Mouse (Mus musculus): Measurements from ENCODE around the gene Nrxn3. TPM values are rescaled to one million over a fixed set of nuclear protein-coding genes. Genes with fewer than 3 reads are reported as not detected.

The Nrxn3 gene
- polyA plus RNA-seq, 1 experiment from 2014 or later: 2.2 TPM

DNA sequence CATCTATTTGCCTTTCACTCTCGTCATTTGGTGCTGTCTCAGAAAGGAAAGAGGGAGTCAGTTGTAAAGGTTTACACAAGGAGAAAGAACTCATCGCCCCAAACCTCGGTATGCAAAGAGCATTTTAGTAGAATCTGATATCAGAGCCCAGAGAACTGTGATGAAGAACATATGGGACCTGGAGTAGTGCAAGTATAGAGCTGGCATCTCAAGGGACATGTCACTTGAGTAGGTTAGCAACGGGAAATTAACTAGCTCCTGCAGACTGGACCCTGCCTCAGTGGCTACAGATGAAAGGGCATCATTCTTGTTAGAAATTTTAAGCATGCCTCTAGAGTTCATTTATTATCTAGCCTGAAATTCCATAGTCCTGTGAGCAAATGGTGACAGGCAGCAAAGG is 1099.5 kb downstream of the Nrxn3 start:
- Histone ChIP-seq H3K36me3 (no peaks in the 10 kb centered on the region), H3K4me1 (replicated peaks) (no peaks in the 10 kb centered on the region), H3K9me3 (replicated peaks) (no peaks in the 10 kb centered on the region), H3K4me3 (no peak overlapping the region), H3K4me2 (no peak overlapping the region), H3K9ac (no peak overlapping the region), H3K27me3 (replicated peaks) (no peaks in the 10 kb centered on the region), H3K27ac (ENCODE audit: poor library complexity, severe bottlenecking) (no peak overlapping the region)
- no peak for ATAC-seq (ENCODE audit: insufficient number of reproducible peaks, low FRiP score)
- 54% methylated on average over 4 of the region's 4 CpGs for WGBS

DNA sequence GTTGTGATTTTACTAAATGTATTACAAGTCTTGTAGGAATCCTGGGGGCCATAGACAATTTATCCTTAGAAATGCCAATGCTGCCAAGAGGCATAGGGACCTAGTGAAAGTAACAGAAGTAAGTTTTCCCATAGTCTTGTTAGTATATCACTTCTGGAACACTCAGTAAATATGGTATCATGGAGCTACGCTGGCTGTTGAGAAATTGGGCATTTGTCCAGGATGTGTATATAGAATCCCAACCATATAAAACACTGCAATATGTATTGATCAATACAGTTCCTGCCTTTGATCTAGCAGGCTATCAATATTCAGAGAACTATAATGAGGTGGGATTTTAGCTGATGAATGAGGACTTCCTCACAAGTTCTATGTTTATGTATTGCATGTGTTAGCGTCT is 1107.3 kb downstream of the Nrxn3 start:
- Histone ChIP-seq H3K9ac (no peak overlapping the region), H3K4me2 (no peak overlapping the region), H3K4me1 (replicated peaks) (no peaks in the 10 kb centered on the region), H3K27ac (ENCODE audit: poor library complexity, severe bottlenecking) (no peak overlapping the region), H3K27me3 (replicated peaks) (no peaks in the 10 kb centered on the region), H3K36me3 (no peaks in the 10 kb centered on the region), H3K4me3 (no peak overlapping the region), H3K9me3 (replicated peaks) (no peaks in the 10 kb centered on the region)
- no peak for ATAC-seq (ENCODE audit: insufficient number of reproducible peaks, low FRiP score)
- WGBS: 83% methylated on average over 2 of the region's 2 CpGs

DNA sequence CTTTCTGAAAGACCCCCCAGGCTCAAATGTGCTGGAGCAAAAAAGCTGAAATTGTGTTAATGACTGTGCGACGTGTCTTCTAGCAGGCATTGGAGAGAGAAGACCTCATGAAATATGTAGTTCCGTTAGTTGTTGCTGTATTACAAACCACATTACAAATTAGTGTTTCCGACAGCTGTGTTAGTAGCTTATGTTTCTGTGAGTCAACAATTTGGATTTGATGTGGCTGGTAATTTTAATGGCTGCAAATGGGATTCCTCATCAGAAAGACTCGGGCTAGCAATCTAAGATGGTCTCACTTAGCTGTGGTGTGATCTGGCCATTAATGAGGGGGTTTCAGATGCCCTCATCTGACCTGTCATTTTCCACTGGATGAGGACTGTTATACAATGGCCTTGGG is 1107.7 kb downstream of the Nrxn3 start:
- H3K27me3 ChIP-seq (replicated peaks): no peaks in the 10 kb centered on the region
- 88% methylated on average over 5 of the region's 5 CpGs for WGBS
- H3K27ac ChIP-seq (ENCODE audit: poor library complexity, severe bottlenecking): no peak overlapping the region
- H3K9ac ChIP-seq: no peak overlapping the region
- no peaks in the 10 kb centered on the region for H3K36me3 ChIP-seq
- H3K4me1 ChIP-seq (replicated peaks): no peaks in the 10 kb centered on the region
- H3K4me3 ChIP-seq: no peak overlapping the region
- ATAC-seq (ENCODE audit: insufficient number of reproducible peaks, low FRiP score): no peak
- H3K4me2 ChIP-seq: no peak overlapping the region
- no peaks in the 10 kb centered on the region for H3K9me3 ChIP-seq (replicated peaks)

DNA sequence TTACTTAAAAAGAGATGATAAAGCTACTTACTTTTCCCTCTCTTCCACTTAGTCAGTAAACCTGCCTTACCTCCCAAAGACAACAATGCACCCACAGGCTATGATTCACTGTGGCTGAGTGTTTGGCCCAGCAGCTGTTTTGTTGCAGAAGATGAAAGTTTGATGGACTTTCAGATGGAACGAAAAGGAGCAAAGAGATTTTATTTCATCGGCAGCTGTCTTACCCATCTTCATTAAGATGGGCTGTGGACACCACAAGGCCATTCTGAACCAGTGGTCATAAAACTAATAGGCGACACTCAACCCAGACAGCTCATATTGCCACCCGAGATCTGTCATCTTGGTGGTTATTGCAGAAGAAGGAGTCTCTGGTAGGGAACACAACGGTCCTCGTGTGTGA is 1108.6 kb downstream of the Nrxn3 start:
- Histone ChIP-seq H3K4me1 (replicated peaks) (no peaks in the 10 kb centered on the region), H3K9me3 (replicated peaks) (no peaks in the 10 kb centered on the region), H3K36me3 (no peaks in the 10 kb centered on the region), H3K9ac (no peak overlapping the region), H3K27ac (ENCODE audit: poor library complexity, severe bottlenecking) (no peak overlapping the region), H3K4me2 (no peak overlapping the region), H3K4me3 (no peak overlapping the region), H3K27me3 (replicated peaks) (no peaks in the 10 kb centered on the region)
- no peak for ATAC-seq (ENCODE audit: insufficient number of reproducible peaks, low FRiP score)
- 87% methylated on average over 6 of the region's 6 CpGs for WGBS

DNA sequence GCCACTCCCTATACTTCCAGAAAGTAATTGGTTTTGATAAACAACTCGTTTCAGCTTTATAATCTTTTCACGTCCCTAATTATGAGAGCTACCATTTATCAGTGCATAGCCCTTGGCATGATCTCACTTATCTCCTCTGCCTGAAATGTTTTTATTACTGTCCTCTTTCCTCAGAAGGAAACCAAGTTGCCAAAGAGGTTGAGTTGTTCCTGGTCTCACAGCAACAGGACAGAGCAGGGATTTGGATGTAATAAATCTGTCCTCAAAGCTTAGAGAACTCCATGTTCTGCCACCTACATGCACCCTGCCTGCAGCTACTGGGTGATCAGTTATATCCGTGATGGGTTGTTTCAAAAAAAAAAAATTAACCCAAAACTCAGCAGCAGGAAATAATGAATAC is 1113.6 kb downstream of the Nrxn3 start:
- no peak overlapping the region for H3K4me2 ChIP-seq
- H3K4me3 ChIP-seq: no peak overlapping the region
- no peak for ATAC-seq (ENCODE audit: insufficient number of reproducible peaks, low FRiP score)
- no peak overlapping the region for H3K27ac ChIP-seq (ENCODE audit: poor library complexity, severe bottlenecking)
- H3K27me3 ChIP-seq (replicated peaks): no peaks in the 10 kb centered on the region
- no peak overlapping the region for H3K9ac ChIP-seq
- H3K36me3 ChIP-seq: no peaks in the 10 kb centered on the region
- H3K4me1 ChIP-seq (replicated peaks): no peaks in the 10 kb centered on the region
- 38% methylated on average over 3 of the region's 3 CpGs for WGBS
- no peaks in the 10 kb centered on the region for H3K9me3 ChIP-seq (replicated peaks)

DNA sequence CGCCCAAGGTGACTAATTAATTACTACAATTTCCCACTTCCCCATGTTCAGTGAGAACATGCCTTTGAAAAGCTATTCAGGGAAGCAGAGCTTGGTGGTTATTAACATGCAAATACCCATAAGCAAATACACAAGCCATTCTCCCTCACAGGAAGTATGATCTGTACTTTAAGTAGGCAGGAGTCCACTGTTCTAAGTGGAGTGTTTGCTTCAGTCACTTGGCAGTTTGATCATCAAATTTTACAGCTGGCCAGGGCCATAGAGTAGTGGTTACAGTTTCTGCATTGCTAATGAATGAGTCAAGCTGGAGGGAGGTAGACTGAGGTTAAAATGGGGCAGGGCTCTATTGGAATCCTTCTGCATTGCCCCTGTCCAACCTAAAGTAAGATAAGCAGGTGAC is 1120.2 kb downstream of the Nrxn3 start:
- Histone ChIP-seq H3K36me3 (no peaks in the 10 kb centered on the region), H3K9ac (no peak overlapping the region), H3K4me2 (no peak overlapping the region), H3K4me3 (no peak overlapping the region), H3K27ac (ENCODE audit: poor library complexity, severe bottlenecking) (no peak overlapping the region), H3K27me3 (replicated peaks) (no peaks in the 10 kb centered on the region), H3K4me1 (replicated peaks) (no peaks in the 10 kb centered on the region), H3K9me3 (replicated peaks) (no peaks in the 10 kb centered on the region)
- ATAC-seq (ENCODE audit: insufficient number of reproducible peaks, low FRiP score): no peak
- 80% methylated on average over 1 of the region's 1 CpGs for WGBS

DNA sequence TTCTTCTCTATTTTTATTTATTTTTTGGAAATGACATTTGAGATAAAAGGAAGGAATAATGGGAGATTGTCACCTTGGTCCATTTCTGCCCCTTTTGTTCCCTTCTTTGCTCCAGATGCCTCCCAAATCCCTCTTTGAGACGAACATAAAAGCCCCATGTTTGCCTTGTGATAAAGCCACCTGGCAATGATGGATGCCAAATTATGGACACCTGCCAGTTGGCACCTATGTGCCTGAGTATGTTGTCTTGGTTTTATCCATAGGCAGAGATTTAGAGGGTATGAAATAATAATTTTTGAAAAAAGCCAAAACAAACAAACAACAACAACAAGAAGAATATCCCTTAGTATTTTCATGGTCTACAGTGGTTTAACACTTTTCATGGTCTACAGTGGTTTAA is 1125.4 kb downstream of the Nrxn3 start:
- Histone ChIP-seq H3K4me2 (no peak overlapping the region), H3K4me1 (replicated peaks) (no peaks in the 10 kb centered on the region), H3K27ac (ENCODE audit: poor library complexity, severe bottlenecking) (no peak overlapping the region), H3K36me3 (no peaks in the 10 kb centered on the region), H3K9ac (no peak overlapping the region), H3K9me3 (replicated peaks) (no peaks in the 10 kb centered on the region), H3K4me3 (no peak overlapping the region), H3K27me3 (replicated peaks) (no peaks in the 10 kb centered on the region)
- ATAC-seq (ENCODE audit: insufficient number of reproducible peaks, low FRiP score): no peak
- 52% methylated on average over 1 of the region's 1 CpGs for WGBS

DNA sequence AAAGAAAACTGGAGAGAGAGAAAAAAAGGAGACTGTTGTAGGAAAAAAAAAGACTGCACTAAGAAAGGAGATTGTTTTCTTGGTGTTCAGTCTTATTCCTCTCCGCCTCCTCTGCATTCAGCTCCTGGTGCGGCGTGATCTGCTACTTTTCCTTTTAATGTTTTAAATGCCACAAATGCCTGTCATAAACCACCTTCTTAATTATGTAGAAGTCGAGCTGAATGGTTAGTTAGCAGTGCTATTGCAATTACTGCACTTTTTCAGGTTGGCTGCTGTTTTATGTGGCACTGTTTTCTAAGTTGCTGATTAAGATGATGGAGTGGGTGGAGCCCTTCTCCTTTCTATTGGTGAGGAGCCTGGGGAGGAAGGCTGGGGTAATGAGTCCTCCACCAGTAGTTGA is 1131.7 kb downstream of the Nrxn3 start:
- 66% methylated on average over 4 of the region's 4 CpGs for WGBS
- Histone ChIP-seq H3K9ac (no peak overlapping the region), H3K4me2 (no peak overlapping the region), H3K27me3 (replicated peaks) (no peaks in the 10 kb centered on the region), H3K36me3 (no peaks in the 10 kb centered on the region), H3K27ac (ENCODE audit: poor library complexity, severe bottlenecking) (no peak overlapping the region), H3K4me1 (replicated peaks) (no peaks in the 10 kb centered on the region), H3K9me3 (replicated peaks) (no peaks in the 10 kb centered on the region), H3K4me3 (no peak overlapping the region)
- no peak for ATAC-seq (ENCODE audit: insufficient number of reproducible peaks, low FRiP score)

DNA sequence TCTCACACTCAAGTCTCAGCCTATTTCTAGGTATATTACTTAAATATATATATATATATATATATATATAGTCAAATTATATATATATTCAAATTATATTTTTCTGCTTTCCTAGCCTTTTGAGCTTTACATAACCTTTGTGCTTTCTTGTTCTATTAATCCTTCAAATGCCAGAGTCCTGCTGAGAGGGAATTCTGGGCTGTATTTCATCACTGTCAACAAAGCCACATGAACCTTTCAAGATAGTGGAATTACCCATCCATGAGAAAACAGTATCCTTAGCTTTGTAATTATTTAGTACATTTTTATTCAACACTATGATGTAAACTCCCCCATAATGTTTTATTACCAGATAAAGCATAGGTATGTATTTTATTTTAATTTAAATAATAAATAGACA is 1144.4 kb downstream of the Nrxn3 start:
- Histone ChIP-seq H3K4me1 (replicated peaks) (no peaks in the 10 kb centered on the region), H3K27me3 (replicated peaks) (no peaks in the 10 kb centered on the region), H3K36me3 (no peaks in the 10 kb centered on the region), H3K4me3 (no peak overlapping the region), H3K27ac (ENCODE audit: poor library complexity, severe bottlenecking) (no peak overlapping the region), H3K9me3 (replicated peaks) (no peaks in the 10 kb centered on the region), H3K4me2 (no peak overlapping the region), H3K9ac (no peak overlapping the region)
- no peak for ATAC-seq (ENCODE audit: insufficient number of reproducible peaks, low FRiP score)

DNA sequence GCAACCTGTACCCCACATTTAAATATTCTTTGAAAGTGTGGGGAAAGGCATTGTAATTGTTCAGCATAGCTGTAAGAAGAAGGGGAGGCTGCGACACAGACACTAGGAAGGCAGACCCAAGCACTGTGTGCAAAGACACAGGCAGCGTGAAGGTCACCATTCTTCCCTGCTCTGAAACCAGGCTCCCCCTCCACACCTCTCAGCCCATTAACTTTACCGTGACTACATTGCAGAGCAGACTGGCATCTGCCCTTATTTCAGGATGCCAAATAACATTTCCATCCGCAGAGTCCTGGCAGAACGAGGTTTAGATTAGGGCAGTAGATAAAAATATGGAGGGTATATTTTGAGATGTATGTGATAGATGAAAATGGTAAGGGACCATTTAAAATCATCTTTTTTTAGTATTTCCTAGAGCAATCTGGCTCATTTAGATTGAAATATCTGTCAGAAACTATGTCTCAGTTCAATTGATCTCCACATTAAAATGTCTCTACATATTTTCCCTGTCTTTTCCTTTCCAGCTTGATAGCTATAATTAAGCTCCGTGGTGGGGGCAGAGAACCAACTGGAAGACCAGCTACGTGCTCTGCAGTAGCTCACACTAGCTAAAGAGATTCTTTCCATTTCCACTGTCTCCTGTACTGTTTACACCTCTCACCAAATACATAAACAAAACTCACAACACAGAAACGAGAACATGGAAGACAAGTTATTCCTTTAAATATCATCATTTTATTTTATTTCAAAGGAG is 1160.1 kb downstream of the Nrxn3 start:
- WGBS: 69% methylated on average over 8 of the region's 8 CpGs
- Histone ChIP-seq H3K27ac (ENCODE audit: poor library complexity, severe bottlenecking) (no peak overlapping the region), H3K36me3 (no peaks in the 10 kb centered on the region), H3K27me3 (replicated peaks) (no peaks in the 10 kb centered on the region), H3K9me3 (replicated peaks) (no peaks in the 10 kb centered on the region), H3K4me3 (no peak overlapping the region), H3K9ac (no peak overlapping the region), H3K4me1 (replicated peaks) (no peaks in the 10 kb centered on the region), H3K4me2 (no peak overlapping the region)
- ATAC-seq (ENCODE audit: insufficient number of reproducible peaks, low FRiP score): no peak

DNA sequence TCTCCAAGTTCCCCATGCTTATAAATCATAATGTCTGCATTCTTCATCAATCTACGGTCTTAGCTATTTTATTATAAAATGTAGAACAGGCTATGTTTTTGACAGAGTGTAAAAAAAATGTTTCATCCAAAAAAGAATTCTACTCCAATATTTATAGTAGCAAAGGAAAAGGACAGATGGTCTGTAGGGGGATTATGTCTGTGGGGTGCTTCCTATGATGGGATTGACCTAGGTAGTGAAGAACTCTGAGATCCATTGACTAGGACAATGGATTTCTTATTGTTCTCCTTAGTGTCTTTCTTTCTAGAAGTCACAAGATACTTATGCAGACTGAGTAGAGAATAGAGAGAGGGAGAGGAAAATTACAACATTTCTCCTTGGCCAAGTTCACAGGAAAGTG is 1161.9 kb downstream of the Nrxn3 start:
- Histone ChIP-seq H3K36me3 (no peaks in the 10 kb centered on the region), H3K4me1 (replicated peaks) (no peaks in the 10 kb centered on the region), H3K9ac (no peak overlapping the region), H3K4me3 (no peak overlapping the region), H3K9me3 (replicated peaks) (no peaks in the 10 kb centered on the region), H3K4me2 (no peak overlapping the region), H3K27me3 (replicated peaks) (no peaks in the 10 kb centered on the region), H3K27ac (ENCODE audit: poor library complexity, severe bottlenecking) (no peak overlapping the region)
- WGBS: 89% methylated on average over 1 of the region's 1 CpGs
- ATAC-seq (ENCODE audit: insufficient number of reproducible peaks, low FRiP score): no peak

DNA sequence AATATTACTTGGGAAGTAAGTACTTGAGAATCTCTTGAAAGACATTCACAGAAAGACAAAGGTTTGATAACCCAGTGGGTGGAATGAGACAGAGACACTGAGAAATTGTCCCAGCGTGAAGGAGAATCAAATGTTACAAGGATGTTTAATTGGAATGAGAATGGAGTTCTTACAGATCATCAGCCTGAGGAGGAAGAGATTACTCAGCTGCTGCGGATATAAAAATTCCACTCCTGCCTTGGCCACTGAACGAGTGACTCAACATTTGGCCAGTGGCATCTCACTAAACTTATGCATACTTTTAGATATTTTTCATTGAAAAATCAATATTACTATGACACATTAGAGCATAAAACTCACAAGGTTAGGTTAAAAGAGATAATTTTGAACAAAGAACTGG is 1166.0 kb downstream of the Nrxn3 start:
- H3K9me3 ChIP-seq (replicated peaks): no peaks in the 10 kb centered on the region
- no peak overlapping the region for H3K4me2 ChIP-seq
- no peaks in the 10 kb centered on the region for H3K4me1 ChIP-seq (replicated peaks)
- 74% methylated on average over 3 of the region's 3 CpGs for WGBS
- no peaks in the 10 kb centered on the region for H3K27me3 ChIP-seq (replicated peaks)
- no peaks in the 10 kb centered on the region for H3K36me3 ChIP-seq
- H3K27ac ChIP-seq (ENCODE audit: poor library complexity, severe bottlenecking): no peak overlapping the region
- ATAC-seq (ENCODE audit: insufficient number of reproducible peaks, low FRiP score): no peak
- no peak overlapping the region for H3K9ac ChIP-seq
- no peak overlapping the region for H3K4me3 ChIP-seq
